In genomic region chr17:66512202-66512956, GRCm38 (mm10) we compare ENCODE assay signal across 15 mouse cellular contexts. TPM values are rescaled to one million over a fixed set of nuclear protein-coding genes. Genes with fewer than 3 reads are reported as not detected.
DNase-seq lines count a peak whose midpoint lies in the region; ATAC-seq and TF ChIP-seq lines count a peak whose summit lies in the region.
"Had no signal": no experiment of that assay in that cellular context is flagged by ENCODE, and none has a peak within 500 bp of the region (broad histone marks: within the 10 kb centered on the region; RNA-seq: fewer than 3 reads in every experiment).

No protein-coding gene starts in this region.

- no peak for TF ChIP-seq CTCF in intestine, postnatal 0 days (IDR thresholded peaks at IDR 0.05; ENCODE audit: low read depth)
- TF ChIP-seq CTCF in thymus, adult 2 months (IDR thresholded peaks at IDR 0.05; ENCODE audit: borderline replicate concordance, control insufficient read depth, extremely low read depth, insufficient read depth, low read length, poor library complexity): no peak

- peak overlapping the region; percentile 22; the same call in 1 of the 2 replicates for H3K4me2 ChIP-seq in intestine, embryonic 15.5 days (replicated peaks)
- no peak overlapping the region for H3K4me2 ChIP-seq in intestine, postnatal 0 days (replicated peaks; ENCODE audit: low read depth)
- H3K4me2 ChIP-seq in forebrain, embryonic 13.5 days: no peak overlapping the region
- H3K4me2 ChIP-seq: hindbrain, embryonic 15.5 days; limb, embryonic 12.5 days; midbrain, embryonic 15.5 days had no signal

- no peaks in the 10 kb centered on the region for H3K36me3 ChIP-seq in intestine, embryonic 15.5 days
- H3K36me3 ChIP-seq in intestine, postnatal 0 days (ENCODE audit: control insufficient read depth, insufficient read depth): peaks cover 4% of the 10 kb centered on the region
- H3K36me3 ChIP-seq in thymus, adult 2 months (ENCODE audit: control insufficient read depth, insufficient read depth, low read length): no peaks in the 10 kb centered on the region
- H3K36me3 ChIP-seq in forebrain, embryonic 13.5 days (ENCODE audit: poor library complexity, severe bottlenecking): peaks cover 28% of the 10 kb centered on the region
- H3K36me3 ChIP-seq: midbrain, embryonic 15.5 days had no signal

- H3K27me3 ChIP-seq in intestine, embryonic 15.5 days (replicated peaks): no peaks in the 10 kb centered on the region
- H3K27me3 ChIP-seq in intestine, postnatal 0 days (replicated peaks; ENCODE audit: control insufficient read depth, insufficient read depth, low read length): no peaks in the 10 kb centered on the region
- H3K27me3 ChIP-seq in thymus, adult 2 months (ENCODE audit: control insufficient read depth, insufficient read depth, low read length): no peaks in the 10 kb centered on the region
- no peaks in the 10 kb centered on the region for H3K27me3 ChIP-seq in forebrain, embryonic 13.5 days
- H3K27me3 ChIP-seq: hindbrain, embryonic 15.5 days; limb, embryonic 12.5 days; midbrain, embryonic 15.5 days had no signal

- H3K4me3 ChIP-seq in intestine, embryonic 15.5 days (replicated peaks): no peak overlapping the region
- no peak overlapping the region for H3K4me3 ChIP-seq in intestine, postnatal 0 days (ENCODE audit: low read depth, low read length)
- H3K4me3 ChIP-seq in thymus, adult 2 months (ENCODE audit: control insufficient read depth, insufficient read depth, low read length): no peak overlapping the region
- no peak overlapping the region for H3K4me3 ChIP-seq in forebrain, embryonic 13.5 days
- H3K4me3 ChIP-seq: hindbrain, embryonic 15.5 days; limb, embryonic 12.5 days; midbrain, embryonic 15.5 days had no signal

- DNase-seq in thymus, adult 2 months: peak; percentile 13
- DNase-seq in thymus, postnatal 10 days (ENCODE audit: low spot score in 2 of 2): no peak
- DNase-seq in MN1 (ENCODE audit: low spot score): no peak
- no peak for DNase-seq in heart, adult 18-20 months
- DNase-seq: adrenal gland, postnatal 36 days; cerebellum, postnatal 10 days; gastrocnemius, postnatal 36 days had no signal

- ATAC-seq in intestine, embryonic 15.5 days: no peak
- no peak for ATAC-seq in intestine, postnatal 0 days
- ATAC-seq in hematopoietic stem cell, adult 5-6 weeks (replicated peaks in 1 of 2; ENCODE audit: insufficient read depth in 1 of 2, low FRiP score in 2 of 2, low TSS enrichment in 1 of 2, low read depth in 1 of 2, poor library complexity in 2 of 2, severe bottlenecking in 2 of 2): peak; percentile 52 to 58
- ATAC-seq in forebrain, embryonic 13.5 days: no peak
- ATAC-seq: midbrain, embryonic 15.5 days had no signal

- no peak for TF ChIP-seq POLR2A in thymus, adult 2 months (IDR thresholded peaks at IDR 0.05; ENCODE audit: control insufficient read depth, extremely low read depth, insufficient read depth, low read length, poor library complexity)

- H3K9me3 ChIP-seq in intestine, embryonic 15.5 days: no peaks in the 10 kb centered on the region
- H3K9me3 ChIP-seq in intestine, postnatal 0 days (ENCODE audit: control insufficient read depth): no peaks in the 10 kb centered on the region
- no peaks in the 10 kb centered on the region for H3K9me3 ChIP-seq in forebrain, embryonic 13.5 days (replicated peaks)
- H3K9me3 ChIP-seq: G1E; hindbrain, embryonic 15.5 days; limb, embryonic 12.5 days; midbrain, embryonic 15.5 days had no signal

- H3K9ac ChIP-seq in intestine, embryonic 15.5 days: no peak overlapping the region
- H3K9ac ChIP-seq in intestine, postnatal 0 days (ENCODE audit: low read depth, low read length): no peak overlapping the region
- no peak overlapping the region for H3K9ac ChIP-seq in forebrain, embryonic 13.5 days
- H3K9ac ChIP-seq: hindbrain, embryonic 15.5 days; limb, embryonic 12.5 days; midbrain, embryonic 15.5 days had no signal

- H3K4me1 ChIP-seq in intestine, embryonic 15.5 days (replicated peaks): peaks cover 9% of the 10 kb centered on the region
- H3K4me1 ChIP-seq in intestine, postnatal 0 days (replicated peaks; ENCODE audit: control insufficient read depth, insufficient read depth, low read length): no peaks in the 10 kb centered on the region
- peaks cover 2% of the 10 kb centered on the region; the same call in 1 of the 2 replicates for H3K4me1 ChIP-seq in thymus, adult 2 months (replicated peaks; ENCODE audit: control insufficient read depth, insufficient read depth, low read length)
- peaks cover 23% of the 10 kb centered on the region for H3K4me1 ChIP-seq in forebrain, embryonic 13.5 days

- WGBS in intestine, embryonic 15.5 days: 54% methylated on average over 15 of the region's 15 CpGs
- 69% methylated on average over 15 of the region's 15 CpGs for WGBS in intestine, postnatal 0 days
- 61% methylated on average over 15 of the region's 15 CpGs for WGBS in thymus, adult 2 months
- 89% methylated on average over 15 of the region's 15 CpGs for WGBS in forebrain, embryonic 13.5 days

- no peak overlapping the region for H3K27ac ChIP-seq in intestine, embryonic 15.5 days
- no peak overlapping the region for H3K27ac ChIP-seq in intestine, postnatal 0 days (ENCODE audit: low read depth, low read length)
- H3K27ac ChIP-seq in thymus, adult 2 months (ENCODE audit: control insufficient read depth, insufficient read depth, low read length): no peak overlapping the region
- no peak overlapping the region for H3K27ac ChIP-seq in forebrain, embryonic 13.5 days
- H3K27ac ChIP-seq: hindbrain, embryonic 15.5 days; limb, embryonic 12.5 days; midbrain, embryonic 15.5 days had no signal

RNA-seq across cellular contexts. Expression of gene Rab12, which starts 7.2 kb away (rescaled TPM):
- 31.4 and 32.5 TPM in 2 replicates for polyA plus RNA-seq in intestine, embryonic 15.5 days (2015; fragmentation: Nextera tagmentation; extraction: Ambion mirVana)
- 20.1 and 21.5 TPM in 2 replicates for polyA plus RNA-seq in intestine, postnatal 0 days (2015; fragmentation: Nextera tagmentation; extraction: Ambion mirVana)
- 23.2 and 24.4 TPM in 2 replicates for polyA plus RNA-seq in thymus, adult 2 months (2012; rRNA removed)
- 28.0 and 54.4 TPM in 2 replicates for total RNA-seq in hematopoietic stem cell, adult 5-6 weeks (2017)
- 43.0 and 48.0 TPM in 2 replicates for polyA plus RNA-seq in forebrain, embryonic 13.5 days (2015; fragmentation: Nextera tagmentation; extraction: Ambion mirVana)
- total RNA-seq in heart, adult 18-20 months (2021): 100 to 1,000 TPM; 204 to 226 TPM

Comparison
In these comparisons a context has a peak if more than half of its experiments do, and no peak if none do; other contexts are left out.
1. ATAC-seq: peak in hematopoietic stem cell, adult 5-6 weeks (2 of 2); none in intestine, embryonic 15.5 days (single experiment), intestine, postnatal 0 days (single experiment) and forebrain, embryonic 13.5 days (single experiment).